Mouse (Mus musculus): ENCODE results near the gene Zfand2a.

Gene Zfand2a

GRCm38 (mm10) chr5:139432747-139433508 lies 51.4 kb downstream of the Zfand2a start:
- DNase-seq (ENCODE audit: low read depth, low spot score): no peak

- DNase-seq (ENCODE audit: low read depth, low spot score): no peak
Observed at GRCm38 (mm10) chr5:139432333-139432732, 52.0 kb downstream of the Zfand2a start.

- no peak for DNase-seq (ENCODE audit: low read depth, low spot score)
Observed at GRCm38 (mm10) chr5:139429818-139430341, 54.5 kb downstream of the Zfand2a start.

GRCm38 (mm10) chr5:139427989-139428388 lies 56.4 kb downstream of the Zfand2a start:
- DNase-seq (ENCODE audit: low read depth, low spot score): no peak

GRCm38 (mm10) chr5:139427001-139427400 lies 57.3 kb downstream of the Zfand2a start:
- no peak for DNase-seq (ENCODE audit: low read depth, low spot score)

- DNase-seq (ENCODE audit: low read depth, low spot score): no peak
Observed at GRCm38 (mm10) chr5:139425198-139425597, 59.2 kb downstream of the Zfand2a start.

GRCm38 (mm10) chr5:139423026-139423865 lies 61.1 kb downstream of the Zfand2a start, which contains the start of gene Gper1:
Gene Gper1, plus strand, starts transcription at chr5:139423151.
- DNase-seq (ENCODE audit: low read depth, low spot score): no peak
